In genomic region chrX:7776329-7777082, GRCm38 (mm10) we compare ENCODE assay signal across 7 mouse cellular contexts. TPM values are rescaled to one million over a fixed set of nuclear protein-coding genes. Genes with fewer than 3 reads are reported as not detected.
DNase-seq lines count a peak whose midpoint lies in the region; ATAC-seq and TF ChIP-seq lines count a peak whose summit lies in the region.

No protein-coding gene starts in this region.

- H3K9me3 ChIP-seq in CH12.LX (replicated peaks; ENCODE audit: low read length) = no peaks in the 10 kb centered on the region
- H3K9me3 ChIP-seq in neural tube, embryonic 13.5 days = no peaks in the 10 kb centered on the region

- H3K27ac ChIP-seq in CH12.LX (ENCODE audit: insufficient read depth, low read depth) = no peak overlapping the region
- H3K27ac ChIP-seq in neural tube, embryonic 13.5 days (replicated peaks) = no peak overlapping the region

- no peak overlapping the region for H3K4me3 ChIP-seq in C2C12 (ENCODE audit: insufficient read depth, poor library complexity, severe bottlenecking)
- no peak overlapping the region for H3K4me3 ChIP-seq in CH12.LX (replicated peaks in 1 of 3; ENCODE audit: low read depth in 2 of 3, low read length in 2 of 3, poor library complexity in 1 of 3)
- no peak overlapping the region for H3K4me3 ChIP-seq in neural tube, embryonic 13.5 days

- ATAC-seq in neural tube, embryonic 13.5 days (ENCODE audit: low read depth) = peak; percentile 72

- TF ChIP-seq CTCF in C2C12 (IDR thresholded peaks at IDR 0.05; ENCODE audit: control insufficient read depth, insufficient read depth, insufficient read length) (peak; percentile 21), CH12.LX (conservative IDR thresholded peaks at IDR 0.05 in 1 of 2, IDR thresholded peaks at IDR 0.05 in 1 of 2; ENCODE audit: low read depth in 2 of 2, low read length in 2 of 2) (peak; percentile 59 to 65; a peak in 3 of 4 replicates)

- in situ Hi-C loops in CH12.LX (cut with MboI; ENCODE audit: low pct_ligation_motif_present, low pct_unique_long_range_greater_than_20kb, low sequenced_read_pairs) = no loop called here

- peaks cover 0 to 7% of the 10 kb centered on the region in 2 experiments; a peak in 2 of 4 replicates for H3K4me1 ChIP-seq in CH12.LX (ENCODE audit: control insufficient read depth in 1 of 2, insufficient read depth in 2 of 2)
- no peaks in the 10 kb centered on the region for H3K4me1 ChIP-seq in neural tube, embryonic 13.5 days (replicated peaks)

- no peak overlapping the region for H3K9ac ChIP-seq in CH12.LX (ENCODE audit: insufficient read depth, low read depth)
- no peak overlapping the region for H3K9ac ChIP-seq in neural tube, embryonic 13.5 days

- DNase-seq in CH12.LX (ENCODE audit: extremely low read depth) = no peak
- peak; percentile 54 for DNase-seq in cerebellum, adult 9-11 months
- DNase-seq in frontal cortex, postnatal 36 days (ENCODE audit: low spot score in 2 of 2) = peak; percentile 40 to 68
- peak; percentile 58 for DNase-seq in kidney, adult 18-20 months
- peak; percentile 25 to 39 for DNase-seq in lung, adult 18-20 months

- TF ChIP-seq EP300 in CH12.LX (IDR thresholded peaks at IDR 0.05; ENCODE audit: low read length) = no peak

- no peak overlapping the region for H3ac ChIP-seq in C2C12 (ENCODE audit: control insufficient read depth, insufficient read length, low read depth)

- 51% methylated on average over 8 of the region's 8 CpGs for WGBS in neural tube, embryonic 13.5 days

- H3K79me2 ChIP-seq in C2C12 (ENCODE audit: control insufficient read depth, insufficient read depth) (no peaks in the 10 kb centered on the region), CH12.LX (replicated peaks; ENCODE audit: control insufficient read depth, extremely low read depth, insufficient read depth, poor library complexity, severe bottlenecking) (no peaks in the 10 kb centered on the region)

- TF ChIP-seq POLR2A in CH12.LX (IDR thresholded peaks at IDR 0.05; ENCODE audit: low read depth, low read length) = no peak

- H3K36me3 ChIP-seq in C2C12 (ENCODE audit: control insufficient read depth, insufficient read depth) = peaks cover 14% of the 10 kb centered on the region
- H3K36me3 ChIP-seq in CH12.LX (replicated peaks in 1 of 2; ENCODE audit: control insufficient read depth in 1 of 2, insufficient read depth in 1 of 2, low read length in 1 of 2) = peaks cover 29 to 38% of the 10 kb centered on the region in 2 experiments
- H3K36me3 ChIP-seq in neural tube, embryonic 13.5 days = peaks cover 20% of the 10 kb centered on the region

- dilution Hi-C loops in CH12.LX (cut with MboI; ENCODE audit: extremely low pct_ligation_motif_present, extremely low pct_unique_long_range_greater_than_20kb, low sequenced_read_pairs) = no loop called here

- peak; percentile 35 for TF ChIP-seq RAD21 in CH12.LX (IDR thresholded peaks at IDR 0.05; ENCODE audit: low read depth, low read length)

- no peaks in the 10 kb centered on the region for H3K79me3 ChIP-seq in C2C12 (ENCODE audit: low read depth)

- no peak overlapping the region for H3K4me2 ChIP-seq in CH12.LX (ENCODE audit: insufficient read depth, low read depth, poor library complexity, severe bottlenecking)
- no peak overlapping the region for H3K4me2 ChIP-seq in neural tube, embryonic 13.5 days

- H3K27me3 ChIP-seq in C2C12 (ENCODE audit: control insufficient read depth, insufficient read depth, insufficient read length) (no peaks in the 10 kb centered on the region), CH12.LX (replicated peaks) (no peaks in the 10 kb centered on the region)
- no peaks in the 10 kb centered on the region for H3K27me3 ChIP-seq in neural tube, embryonic 13.5 days

TF ChIP-seq in C2C12, 6 proteins besides CTCF, POLR2A, EP300 and RAD21:
- TF ChIP-seq FOSL1 (IDR thresholded peaks at IDR 0.05; ENCODE audit: insufficient read depth, low read length, poor library complexity, severe bottlenecking) (no peak), CEBPB (IDR thresholded peaks at IDR 0.05; ENCODE audit: low read depth) (no peak), MYOG (IDR thresholded peaks at IDR 0.05; ENCODE audit: control insufficient read depth, extremely low read depth, insufficient read length) (no peak), USF1 (IDR thresholded peaks at IDR 0.05; ENCODE audit: low read depth) (no peak)

TF ChIP-seq in CH12.LX, 34 proteins besides CTCF, POLR2A, EP300 and RAD21:
- TF ChIP-seq MAZ (IDR thresholded peaks at IDR 0.05; ENCODE audit: low read depth, low read length) (no peak), NRF1 (IDR thresholded peaks at IDR 0.05; ENCODE audit: low read depth, low read length) (no peak), USF2 (conservative IDR thresholded peaks at IDR 0.05; ENCODE audit: low read depth, low read length) (no peak), MYC (IDR thresholded peaks at IDR 0.05; ENCODE audit: low read depth, low read length) (peak; percentile 76), SMC3 (IDR thresholded peaks at IDR 0.05; ENCODE audit: low read depth, low read length) (peak; percentile 64), MAX (IDR thresholded peaks at IDR 0.05; ENCODE audit: low read length) (peak; percentile 74), MXI1 (IDR thresholded peaks at IDR 0.05; ENCODE audit: low read depth, low read length) (peak; percentile 48; the same call in 1 of the 2 replicates)

RNA-seq across cellular contexts. Expression of gene Gripap1, which starts 13.1 kb away (rescaled TPM):
- 17.9 TPM for polyA plus RNA-seq in C2C12 (2012; fragmentation: generic; extraction: Trizol)
- 25.5 and 27.1 TPM in 2 replicates for total RNA-seq in CH12.LX (2012; rRNA removed)
- 15.7 and 19.9 TPM in 2 replicates for total RNA-seq in CH12.LX (2014; rRNA removed)
- 49.4 and 53.1 TPM in 2 replicates for polyA plus RNA-seq in CH12.LX (2012; ENCODE audit: insufficient read length, low read depth)
- polyA plus RNA-seq in neural tube, embryonic 13.5 days (2015; fragmentation: Nextera tagmentation; extraction: Ambion mirVana) = 74.9 and 77.1 TPM in 2 replicates

RNA-seq across cellular contexts. Expression of gene Tfe3, which starts 14.1 kb away (rescaled TPM):
- polyA plus RNA-seq in C2C12 (2012; fragmentation: generic; extraction: Trizol) = 46.7 TPM
- 12.9 and 15.9 TPM in 2 replicates for total RNA-seq in CH12.LX (2012; rRNA removed)
- total RNA-seq in CH12.LX (2014; rRNA removed) = 6.7 and 8.3 TPM in 2 replicates
- 26.0 TPM in 2 replicates for polyA plus RNA-seq in CH12.LX (2012; ENCODE audit: insufficient read length, low read depth)
- polyA plus RNA-seq in neural tube, embryonic 13.5 days (2015; fragmentation: Nextera tagmentation; extraction: Ambion mirVana) = 25.8 and 28.6 TPM in 2 replicates

RNA-seq across cellular contexts. Expression of gene Ccdc120, which starts 25.8 kb away (rescaled TPM):
- polyA plus RNA-seq in C2C12 (2012; fragmentation: generic; extraction: Trizol) (9.4 TPM), CH12.LX (2012; ENCODE audit: insufficient read length, low read depth) (6.9 and 9.0 TPM in 2 replicates)
- total RNA-seq in CH12.LX (2012; rRNA removed) (3.6 and 6.9 TPM in 2 replicates), CH12.LX (2014; rRNA removed) (3.5 and 4.4 TPM in 2 replicates)
- 39.3 and 43.2 TPM in 2 replicates for polyA plus RNA-seq in neural tube, embryonic 13.5 days (2015; fragmentation: Nextera tagmentation; extraction: Ambion mirVana)

RNA-seq across cellular contexts. Expression of gene Kcnd1, which starts 45.6 kb away (rescaled TPM):
- polyA plus RNA-seq in C2C12 (2012; fragmentation: generic; extraction: Trizol) (0.11 TPM), CH12.LX (2012; ENCODE audit: insufficient read length, low read depth) (3.1 and 3.4 TPM in 2 replicates)
- total RNA-seq in CH12.LX (2012; rRNA removed) (0.38 and 0.51 TPM in 2 replicates), CH12.LX (2014; rRNA removed) (0.57 and 0.63 TPM in 2 replicates)
- polyA plus RNA-seq in neural tube, embryonic 13.5 days (2015; fragmentation: Nextera tagmentation; extraction: Ambion mirVana) = 4.9 and 6.2 TPM in 2 replicates

RNA-seq across cellular contexts. Expression of gene Praf2, which starts 48.3 kb away (rescaled TPM):
- polyA plus RNA-seq in C2C12 (2012; fragmentation: generic; extraction: Trizol) (93.9 TPM), CH12.LX (2012; ENCODE audit: insufficient read length, low read depth) (40.5 and 40.6 TPM in 2 replicates)
- total RNA-seq in CH12.LX (2012; rRNA removed) (41.8 and 49.1 TPM in 2 replicates), CH12.LX (2014; rRNA removed) (25.7 and 26.9 TPM in 2 replicates)
- 115 and 134 TPM in 2 replicates for polyA plus RNA-seq in neural tube, embryonic 13.5 days (2015; fragmentation: Nextera tagmentation; extraction: Ambion mirVana)
